Mouse (Mus musculus) heart, embryonic 16.5 days (tissue): ENCODE measurements at regions not wholly inside any gene's neighbourhood (a gene's known extent, or its start where the extent isn't known, plus 50 kb on each side); places are given as distances from the start of the nearest gene placed in this dataset.

Experiments
- ATAC-seq: fragments of 200-750 bp; cut with Nextera tagmentation; replicated peaks from 2 replicates; pipeline ENCODE4 v1.8.0; 2017; ENCODE audit warnings: moderate number of reproducible peaks; ENCODE audit not compliant: insufficient read depth, low FRiP score; ENCODE audit errors: extremely low read depth
- H3K27ac ChIP-seq: fragments of 300-500 bp; sonication (generic); 2 replicates; pipeline ENCODE4 v1.5.1; 2014; ENCODE audit warnings: mild to moderate bottlenecking, low read length, control low read depth, moderate library complexity
- H3K27me3 ChIP-seq: fragments of 300-500 bp; sonication (generic); 2 replicates; pipeline ENCODE4 v1.6.1; 2014; ENCODE audit warnings: low read length, mixed read lengths; ENCODE audit not compliant: control insufficient read depth, insufficient read depth
- H3K36me3 ChIP-seq: fragments of 300-500 bp; sonication (generic); 2 replicates; pipeline ENCODE4 v1.6.1; 2014; ENCODE audit not compliant: control insufficient read depth, insufficient read depth
- H3K4me1 ChIP-seq: fragments of 300-500 bp; sonication (generic); 2 replicates; pipeline ENCODE4 v1.6.1; 2014; ENCODE audit warnings: low read length, mixed read lengths; ENCODE audit not compliant: control insufficient read depth, insufficient read depth
- H3K4me2 ChIP-seq: fragments of 300-500 bp; sonication (generic); 2 replicates; pipeline ENCODE4 v1.6.1; 2014; ENCODE audit warnings: low read depth, mild to moderate bottlenecking, control low read depth, low read length
- H3K4me3 ChIP-seq: fragments of 300-500 bp; sonication (generic); 2 replicates; pipeline ENCODE4 v1.5.1; 2014; ENCODE audit warnings: mild to moderate bottlenecking, control low read depth, low read length
- H3K9ac ChIP-seq: fragments of 300-500 bp; sonication (generic); 2 replicates; pipeline ENCODE4 v1.6.1; 2014; ENCODE audit warnings: low read length, control low read depth
- H3K9me3 ChIP-seq: fragments of 300-500 bp; sonication (generic); replicated peaks from 2 replicates; pipeline ENCODE4 v1.6.1; 2016; ENCODE audit warnings: low read length; ENCODE audit not compliant: control insufficient read depth
- WGBS: fragments of 180-500 bp; shearing (Covaris S2); extraction: QIAGEN DNeasy Blood & Tissue Kit; methylation state at CpG from one replicate; pipeline ENCODE4 v1.1.7; 2014; 5-methylcytosine and 5-hydroxymethylcytosine counted together

GRCm38 (mm10) chr9:32899801-32900200, 263.8 kb downstream of the Ets1 start:
- Histone ChIP-seq H3K4me2 (no peak overlapping the region), H3K36me3 (no peaks in the 10 kb centered on the region), H3K4me1 (no peaks in the 10 kb centered on the region), H3K27me3 (no peaks in the 10 kb centered on the region), H3K9ac (no peak overlapping the region), H3K4me3 (no peak overlapping the region), H3K9me3 (no peaks in the 10 kb centered on the region), H3K27ac (no peak overlapping the region; the same call in 1 of the 2 replicates)
- 38% methylated on average over 4 of the region's 4 CpGs for WGBS
- ATAC-seq: no peak

GRCm38 (mm10) chr9:32901287-32901686, 265.3 kb downstream of the Ets1 start:
- Histone ChIP-seq H3K27ac (peak overlapping the region; percentile 74), H3K4me1 (peaks cover 4% of the 10 kb centered on the region), H3K27me3 (no peaks in the 10 kb centered on the region), H3K4me3 (no peak overlapping the region), H3K9ac (no peak overlapping the region), H3K9me3 (no peaks in the 10 kb centered on the region), H3K4me2 (no peak overlapping the region), H3K36me3 (no peaks in the 10 kb centered on the region)
- 52% methylated on average over 4 of the region's 4 CpGs for WGBS
- ATAC-seq: peak; percentile 70

GRCm38 (mm10) chr9:32906233-32906872, 270.3 kb downstream of the Ets1 start:
- no peak overlapping the region for H3K9ac ChIP-seq
- H3K9me3 ChIP-seq: no peaks in the 10 kb centered on the region
- no peaks in the 10 kb centered on the region for H3K36me3 ChIP-seq
- H3K4me1 ChIP-seq: peaks cover 8% of the 10 kb centered on the region
- H3K27me3 ChIP-seq: no peaks in the 10 kb centered on the region
- peak overlapping the region; percentile 36 for H3K4me2 ChIP-seq
- H3K27ac ChIP-seq: peak overlapping the region; percentile 57
- ATAC-seq: peak; percentile 69
- no peak overlapping the region for H3K4me3 ChIP-seq
- WGBS: 16% methylated on average over 8 of the region's 8 CpGs

GRCm38 (mm10) chr9:32910641-32911040, 274.6 kb downstream of the Ets1 start:
- WGBS: 46% methylated on average over 7 of the region's 7 CpGs
- Histone ChIP-seq H3K4me1 (peaks cover 8% of the 10 kb centered on the region), H3K9ac (no peak overlapping the region), H3K27me3 (no peaks in the 10 kb centered on the region), H3K9me3 (no peaks in the 10 kb centered on the region), H3K27ac (no peak overlapping the region), H3K4me3 (no peak overlapping the region), H3K4me2 (no peak overlapping the region), H3K36me3 (no peaks in the 10 kb centered on the region)
- no peak for ATAC-seq

- no peak overlapping the region for H3K4me3 ChIP-seq
- H3K4me2 ChIP-seq: no peak overlapping the region
- no peak overlapping the region for H3K27ac ChIP-seq
- ATAC-seq: no peak
- no peaks in the 10 kb centered on the region for H3K4me1 ChIP-seq
- H3K36me3 ChIP-seq: no peaks in the 10 kb centered on the region
- WGBS: 79% methylated on average over 3 of the region's 3 CpGs
- H3K27me3 ChIP-seq: no peaks in the 10 kb centered on the region
- H3K9ac ChIP-seq: no peak overlapping the region
- no peaks in the 10 kb centered on the region for H3K9me3 ChIP-seq
Measured at GRCm38 (mm10) chr9:32915633-32916032, 279.6 kb downstream of the Ets1 start.

GRCm38 (mm10) chr9:32916731-32917130, 280.7 kb downstream of the Ets1 start:
- Histone ChIP-seq H3K9me3 (no peaks in the 10 kb centered on the region), H3K4me2 (no peak overlapping the region), H3K36me3 (no peaks in the 10 kb centered on the region), H3K27me3 (no peaks in the 10 kb centered on the region), H3K27ac (no peak overlapping the region), H3K9ac (no peak overlapping the region), H3K4me3 (no peak overlapping the region), H3K4me1 (no peaks in the 10 kb centered on the region)
- WGBS: 90% methylated on average over 3 of the region's 3 CpGs
- ATAC-seq: no peak

GRCm38 (mm10) chr9:32923925-32924324, 287.9 kb downstream of the Ets1 start:
- no peaks in the 10 kb centered on the region for H3K9me3 ChIP-seq
- no peaks in the 10 kb centered on the region for H3K4me1 ChIP-seq
- H3K36me3 ChIP-seq: no peaks in the 10 kb centered on the region
- no peak overlapping the region for H3K4me3 ChIP-seq
- no peak overlapping the region for H3K4me2 ChIP-seq
- H3K9ac ChIP-seq: no peak overlapping the region
- no peak overlapping the region for H3K27ac ChIP-seq
- no peaks in the 10 kb centered on the region for H3K27me3 ChIP-seq
- no peak for ATAC-seq

GRCm38 (mm10) chr9:32924333-32924886, 288.4 kb downstream of the Ets1 start:
- Histone ChIP-seq H3K9me3 (no peaks in the 10 kb centered on the region), H3K4me3 (no peak overlapping the region), H3K36me3 (no peaks in the 10 kb centered on the region), H3K9ac (no peak overlapping the region), H3K4me2 (no peak overlapping the region), H3K4me1 (no peaks in the 10 kb centered on the region), H3K27ac (no peak overlapping the region), H3K27me3 (no peaks in the 10 kb centered on the region)
- ATAC-seq: no peak
- WGBS: 85% methylated on average over 7 of the region's 7 CpGs

GRCm38 (mm10) chr9:32925036-32925435, 289.0 kb downstream of the Ets1 start:
- Histone ChIP-seq H3K27ac (no peak overlapping the region), H3K9ac (no peak overlapping the region), H3K36me3 (no peaks in the 10 kb centered on the region), H3K9me3 (no peaks in the 10 kb centered on the region), H3K4me3 (no peak overlapping the region), H3K4me2 (no peak overlapping the region), H3K4me1 (no peaks in the 10 kb centered on the region), H3K27me3 (no peaks in the 10 kb centered on the region)
- 82% methylated on average over 6 of the region's 6 CpGs for WGBS
- no peak for ATAC-seq
